Mouse (Mus musculus) C2C12 (cell line): ENCODE results near the gene 4921524J17Rik.

Experiments
- CTCF ChIP-seq: IDR thresholded peaks from one replicate; pipeline ENCODE4 v1.5.1; 2011; ENCODE audit not compliant: control insufficient read depth, insufficient read depth, insufficient read length
- FOSL1 ChIP-seq: IDR thresholded peaks from one replicate; pipeline ENCODE4 v1.8.0; 2011; ENCODE audit warnings: mild to moderate bottlenecking, low read length; ENCODE audit not compliant: poor library complexity, insufficient read depth, severe bottlenecking

DNA sequence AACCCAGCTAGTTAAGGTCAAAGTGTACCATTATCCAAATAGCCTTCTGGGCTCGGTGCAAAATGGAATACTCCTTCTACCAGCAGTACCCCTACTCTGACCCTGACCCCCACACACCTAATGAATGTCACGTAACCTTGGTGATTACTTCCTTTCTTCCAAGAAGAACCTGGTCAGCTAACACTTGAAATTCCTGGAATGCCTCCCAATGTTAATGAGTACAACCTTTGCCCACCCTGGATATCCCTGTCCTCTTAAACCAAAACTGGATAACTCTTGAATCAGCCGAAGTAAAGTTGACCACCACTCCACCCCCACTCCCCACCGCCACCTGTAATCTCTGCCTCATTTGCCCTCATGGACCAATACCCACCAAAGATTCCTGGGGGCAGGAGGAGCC is 40.6 kb upstream of the 4921524J17Rik start:
- TF ChIP-seq CTCF: no peak
- TF ChIP-seq FOSL1: no peak
